Mouse (Mus musculus) mouse embryonic stem cell (cell line): Measurements from ENCODE around the gene Klra1.
"Not testable (repeated sequence)": the region's sequence is repeated elsewhere in the genome, so short reads cannot be mapped to it uniquely, and the experiment has no call there.

Source experiments
- in situ Hi-C, 2 experiments: fragments of 300-500 bp; cut with MboI; formaldehyde crosslinking; loops; 1 replicate in 1 of 2; 3 replicates in 1 of 2; pipeline ENCODE4 v1.14.3; 2019 to 2020; ENCODE audit warnings: low sequenced_read_pairs in 2 of 2, low pct_unique_long_range_greater_than_20kb in 1 of 2, mixed read lengths in 1 of 2; ENCODE audit not compliant: unreplicated experiment in 1 of 2

Gene Klra1

DNA sequence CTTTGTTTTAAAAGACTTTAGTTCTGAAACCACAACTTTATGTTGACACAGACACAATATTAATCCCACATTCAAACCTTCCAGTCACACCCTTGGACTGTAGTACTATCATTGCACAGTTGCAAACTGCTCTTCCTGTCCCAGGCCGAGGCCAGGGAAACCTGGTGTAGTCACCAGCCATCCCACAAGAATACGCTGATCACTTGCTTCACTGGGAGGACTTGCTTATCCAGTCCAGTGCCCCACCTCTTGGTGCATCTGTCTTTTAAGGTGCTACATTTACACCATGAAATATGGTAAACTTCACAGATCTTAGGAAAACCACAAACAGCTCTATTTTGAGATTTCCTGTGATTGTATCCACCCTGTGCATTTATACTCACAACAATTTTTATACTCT lies at the start of gene Klra1:
Gene Klra1, minus strand, starts transcription at position 125 of the 400 bp plus-strand sequence.
- in situ Hi-C loops, result no loop called here

DNA sequence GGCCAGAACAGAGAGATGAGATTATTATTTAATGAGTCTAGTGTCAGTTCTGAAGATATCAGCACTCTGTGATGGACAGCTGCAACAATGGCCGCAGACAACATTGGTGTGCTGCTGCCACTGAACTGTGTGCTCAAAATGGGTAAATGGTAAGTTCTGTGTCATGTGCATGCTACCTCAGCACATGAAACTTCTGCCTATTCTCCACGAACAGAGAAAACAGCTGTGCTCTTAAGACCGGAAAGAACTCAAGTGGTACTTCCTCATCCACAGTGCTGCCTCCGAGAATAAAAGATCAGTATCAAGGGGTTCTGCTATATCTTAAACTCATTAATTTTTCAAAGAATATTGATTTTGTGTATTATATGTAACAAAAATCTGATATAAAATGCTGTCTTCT lies 42.8 kb upstream of the Klra1 start:
- in situ Hi-C loops, result no loop called here

DNA sequence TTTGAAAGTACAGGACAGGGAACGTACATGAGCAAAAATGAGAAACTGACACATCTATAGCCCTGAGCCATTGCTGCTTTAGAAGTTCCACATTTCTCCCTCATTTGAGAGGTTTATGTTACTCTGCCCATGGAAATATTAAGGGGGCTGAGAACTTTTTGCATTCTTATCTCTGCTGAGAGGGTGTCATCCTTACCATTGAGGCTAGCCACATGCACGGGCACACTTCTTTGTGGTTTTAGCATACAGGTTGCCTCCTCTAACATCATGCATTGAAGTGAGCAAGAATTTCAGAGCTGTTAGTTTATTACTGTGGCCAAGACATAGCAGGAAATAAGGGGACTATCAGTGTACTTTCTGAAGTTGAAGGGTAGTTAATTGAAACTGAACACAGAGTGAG lies 32.5 kb upstream of the Klra1 start:
- in situ Hi-C loops, result no loop called here

DNA sequence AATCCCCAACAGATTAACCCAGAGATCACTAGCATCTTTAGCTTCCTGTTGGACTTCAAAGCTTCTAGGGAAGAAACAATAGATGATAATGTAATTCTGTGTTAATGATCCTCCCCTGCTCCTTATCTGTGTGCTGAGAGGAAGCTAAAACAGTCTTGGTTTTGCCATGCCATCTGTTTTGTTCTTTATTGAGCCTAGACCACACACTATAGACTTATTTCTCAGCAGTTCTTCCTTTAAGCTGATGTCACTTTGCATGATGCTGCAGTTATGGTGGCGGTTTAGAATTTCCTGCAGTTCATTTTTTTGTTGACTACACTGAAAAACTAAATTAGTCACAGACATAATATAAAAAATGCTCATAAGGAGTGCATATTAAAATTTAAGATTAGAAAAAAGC lies 18.2 kb upstream of the Klra1 start:
- in situ Hi-C loops, result no loop called here

DNA sequence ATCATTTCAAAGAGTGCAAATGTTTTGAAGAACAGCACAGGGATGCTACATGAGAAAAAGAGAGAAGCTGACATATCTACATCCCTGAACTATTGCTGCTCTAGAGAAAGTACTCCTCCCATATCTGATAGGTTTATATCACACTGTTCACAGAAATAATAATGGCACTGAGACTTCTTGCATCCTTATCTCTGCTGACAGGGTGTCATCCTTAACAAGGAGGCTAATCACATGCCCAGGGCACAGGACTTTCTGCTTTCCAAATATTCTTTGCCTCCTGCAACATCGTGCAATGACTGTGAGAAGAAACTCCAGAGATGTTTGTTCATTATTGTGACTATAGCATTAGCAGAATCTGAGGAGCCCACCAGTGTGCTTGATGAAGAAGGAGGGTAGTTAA lies 871 bp downstream of the Klra1 start:
- in situ Hi-C loops, result no loop called here

DNA sequence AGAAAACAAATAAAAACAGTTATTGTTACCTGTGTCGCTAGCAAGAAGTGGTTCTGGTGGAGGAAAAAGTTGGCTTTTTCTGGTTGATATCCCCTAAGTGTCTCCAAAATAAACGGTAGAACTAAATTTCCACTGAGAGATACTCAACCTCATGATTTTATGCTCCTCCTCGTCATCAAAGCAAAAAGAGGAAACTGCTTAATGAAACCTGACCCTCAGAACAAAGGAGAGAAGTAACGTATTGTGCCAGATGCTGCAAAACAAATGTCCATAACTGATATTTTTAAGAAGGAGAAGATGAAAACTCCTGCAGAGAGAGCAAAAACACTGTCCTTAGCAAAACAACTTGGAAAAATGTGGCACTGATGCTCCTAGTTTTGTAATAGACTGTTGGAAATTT lies 4.3 kb downstream of the Klra1 start:
- in situ Hi-C loops, result no loop called here

DNA sequence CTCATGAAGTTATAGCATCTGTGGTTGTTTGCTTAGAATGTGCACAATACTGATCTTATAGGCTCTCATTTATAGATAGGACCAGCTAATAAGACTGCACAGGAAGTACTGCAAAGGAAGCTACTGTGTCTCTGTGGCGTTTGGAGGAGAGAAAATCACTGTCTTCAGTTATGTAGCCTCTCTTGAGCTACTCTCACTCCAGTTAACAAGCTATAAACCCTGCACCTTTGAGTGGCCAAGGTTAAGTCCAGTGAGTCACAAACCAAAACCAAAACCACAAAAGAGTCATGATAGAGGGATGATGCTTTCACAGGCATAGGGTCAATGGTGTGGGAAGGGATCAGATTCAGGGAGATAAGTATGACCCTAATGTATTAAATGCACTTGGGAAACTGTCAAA lies 41.3 kb downstream of the Klra1 start:
- in situ Hi-C loops, result not testable (repeated sequence)

DNA sequence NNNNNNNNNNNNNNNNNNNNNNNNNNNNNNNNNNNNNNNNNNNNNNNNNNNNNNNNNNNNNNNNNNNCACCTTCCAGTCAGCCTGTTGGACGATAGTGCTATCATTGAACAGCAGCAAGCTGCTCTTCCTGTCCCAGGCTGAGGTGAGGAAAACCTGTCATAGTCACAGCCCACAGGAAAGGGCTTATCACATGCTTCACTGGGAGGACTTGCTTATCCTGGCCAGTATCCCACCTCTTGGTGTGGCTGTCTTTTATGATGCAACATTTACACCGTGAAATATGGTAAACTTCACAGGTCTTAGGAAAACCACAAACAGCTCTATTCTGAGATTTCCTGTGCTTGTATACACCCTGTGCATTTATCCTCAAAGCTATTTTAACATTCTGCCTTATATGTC lies 44.7 kb downstream of the Klra1 start:
- in situ Hi-C loops, result not testable (repeated sequence)

DNA sequence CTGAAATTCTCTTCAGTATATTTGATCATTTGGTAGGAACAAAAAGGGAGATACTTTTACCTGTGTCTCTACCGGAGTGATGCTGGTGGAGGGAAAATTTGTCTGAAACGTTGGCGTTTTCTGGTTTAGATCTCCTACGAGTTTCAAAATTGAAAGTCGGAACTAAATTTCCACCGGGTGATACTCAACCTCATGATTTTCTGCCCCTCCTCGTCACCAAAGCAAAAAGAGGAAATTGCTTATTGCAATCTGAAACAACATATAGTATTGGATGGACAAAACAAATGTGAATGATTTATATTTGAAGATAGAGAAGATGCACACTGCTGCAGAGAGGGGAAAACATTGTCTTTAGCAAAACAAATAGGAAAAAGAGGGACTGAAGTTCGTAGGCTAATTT lies 49.3 kb downstream of the Klra1 start, which contains the start of gene Klra3:
Gene Klra3, minus strand, starts transcription at position 164 of the 400 bp plus-strand sequence.
- in situ Hi-C loops, result no loop called here
